Mouse (Mus musculus): Measurements from ENCODE around the gene Zfp513.

DNA sequence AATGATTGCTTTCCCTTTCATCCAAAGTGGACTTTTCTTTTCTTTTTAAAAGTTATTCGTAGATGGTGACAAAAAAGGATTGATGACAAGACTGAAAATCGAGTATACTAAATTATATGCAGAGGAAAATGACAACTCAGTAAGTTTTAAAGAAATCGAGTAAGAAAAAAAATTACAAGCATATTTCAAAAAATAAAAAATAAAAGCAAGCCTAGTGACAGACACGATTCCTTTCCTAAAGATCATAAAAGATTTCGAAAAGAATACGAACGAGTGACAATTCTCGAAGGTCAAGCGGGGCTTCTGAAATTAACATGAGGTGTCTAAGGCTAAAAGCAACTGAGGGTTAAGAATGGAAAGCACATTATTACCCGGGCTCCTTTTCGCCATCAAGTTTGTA lies 17.4 kb upstream of the Zfp513 start:
- TF ChIP-seq CTCF (IDR thresholded peaks at IDR 0.05; ENCODE audit: low read depth, low read length): no peak
- TF ChIP-seq POLR2A (IDR thresholded peaks at IDR 0.05; ENCODE audit: extremely low read depth, insufficient read depth, low read length): no peak
